Mouse (Mus musculus): ENCODE results near the gene Calr3.

Calr3 gene

DNA sequence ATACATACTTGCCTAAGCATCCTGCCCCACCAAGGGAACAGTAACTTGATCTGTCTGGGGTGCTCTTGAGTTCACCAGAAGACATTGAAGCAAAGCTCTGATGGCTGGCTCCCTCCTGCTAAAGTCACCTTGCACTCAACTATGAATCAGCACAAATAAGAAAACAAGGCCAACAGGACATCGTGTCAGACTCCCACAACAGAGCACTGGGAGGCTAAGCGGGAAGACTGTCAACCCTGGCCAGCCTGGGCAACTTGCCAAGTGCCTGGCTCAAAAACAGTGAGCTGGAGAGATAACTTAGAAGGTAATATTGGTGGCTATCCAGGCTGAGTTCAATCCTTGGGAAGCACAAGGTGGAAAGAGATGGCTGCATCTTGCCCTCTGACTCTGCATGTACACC, 8.7 kb downstream of the Calr3 start:
- DNase-seq, result peak; percentile 44

DNA sequence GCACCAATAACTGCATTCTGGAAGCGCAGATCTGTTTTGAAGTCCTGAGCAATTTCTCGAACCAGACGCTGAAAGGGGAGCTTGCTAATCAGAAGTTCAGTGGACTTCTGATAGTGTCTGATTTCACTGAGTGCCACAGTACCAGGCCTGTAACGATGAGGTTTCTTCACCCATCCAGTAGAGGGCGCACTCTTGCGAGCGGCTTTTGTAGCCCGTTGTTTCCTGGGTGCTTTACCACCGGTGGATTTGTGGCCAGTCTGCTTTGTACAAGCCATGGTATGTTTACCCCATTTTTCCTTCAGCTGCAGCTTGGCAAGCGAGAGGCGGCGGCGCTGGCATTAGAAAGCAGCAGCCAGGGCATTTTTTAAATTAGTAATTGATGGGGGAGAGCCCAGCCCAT, 14.0 kb downstream of the Calr3 start:
- DNase-seq, result no peak

DNA sequence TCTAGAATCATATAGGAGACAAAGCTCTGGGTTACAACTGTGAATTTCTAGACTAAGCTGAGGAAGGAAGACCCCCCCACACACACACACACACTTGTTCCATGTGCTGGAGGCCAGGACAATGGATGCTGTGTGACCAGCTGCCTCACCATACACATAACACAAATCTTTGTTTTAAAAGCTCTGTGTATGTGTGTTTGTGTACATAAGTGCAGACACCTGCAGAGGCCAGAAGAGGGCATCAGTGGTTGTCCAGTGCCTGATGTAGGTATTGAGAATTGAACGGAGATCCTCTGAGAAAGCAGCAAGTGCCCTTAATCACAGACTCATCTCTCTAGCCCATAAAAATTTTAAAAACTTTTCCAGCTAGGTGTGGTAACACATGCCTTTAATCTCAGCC, 20.7 kb downstream of the Calr3 start:
- DNase-seq, result no peak

DNA sequence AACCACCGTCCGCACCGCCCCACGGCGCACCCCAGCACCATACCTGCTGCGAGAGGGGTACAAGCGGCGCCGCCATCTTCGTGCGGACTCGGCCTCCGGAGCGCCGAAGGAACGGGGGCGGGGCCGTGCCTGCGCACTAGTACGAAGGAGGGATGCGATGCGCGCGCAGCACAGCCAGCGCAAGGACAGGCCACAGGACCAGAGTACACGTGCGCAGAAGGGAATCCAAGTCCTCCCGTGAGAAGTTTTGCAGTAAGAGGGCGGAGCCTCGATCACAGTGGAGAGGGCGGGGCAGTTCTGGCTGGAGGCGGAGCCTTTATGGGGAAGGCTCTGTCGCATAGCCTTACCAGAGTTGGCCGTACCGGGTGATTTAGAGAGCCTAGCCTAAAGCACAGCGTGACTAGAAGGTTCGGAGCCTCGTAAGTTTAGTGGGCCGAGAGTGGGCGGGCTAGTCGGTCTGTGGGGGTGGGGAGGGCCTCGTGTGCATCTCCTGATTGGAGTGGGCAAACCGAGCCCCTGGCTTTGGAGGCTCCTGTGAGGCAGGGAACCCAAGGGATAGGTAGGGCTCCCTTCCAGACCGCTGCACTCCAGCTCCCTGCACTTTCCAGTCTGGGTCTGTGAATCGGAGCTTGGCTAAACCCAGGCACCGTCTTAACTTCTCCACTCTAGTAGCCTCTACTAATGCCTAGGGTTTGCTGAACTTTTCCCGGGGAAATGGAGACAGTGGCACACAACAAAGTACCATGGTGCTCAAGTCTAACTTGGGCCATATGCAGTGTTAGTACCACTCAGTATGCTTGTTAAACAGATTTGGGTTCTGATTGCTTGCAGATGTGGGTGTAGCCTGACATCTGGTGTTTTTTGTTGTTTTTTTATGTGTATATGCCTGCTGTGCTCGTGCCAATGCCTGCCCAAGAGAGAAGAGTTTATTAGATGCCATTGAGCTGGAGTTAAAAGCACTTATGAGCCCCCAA, 22.0 kb downstream of the Calr3 start, which contains the start of gene Eps15l1:
Gene Eps15l1, minus strand, starts transcription at position 99 of the 974 bp plus-strand sequence.
- DNase-seq, result peak; percentile 100

DNA sequence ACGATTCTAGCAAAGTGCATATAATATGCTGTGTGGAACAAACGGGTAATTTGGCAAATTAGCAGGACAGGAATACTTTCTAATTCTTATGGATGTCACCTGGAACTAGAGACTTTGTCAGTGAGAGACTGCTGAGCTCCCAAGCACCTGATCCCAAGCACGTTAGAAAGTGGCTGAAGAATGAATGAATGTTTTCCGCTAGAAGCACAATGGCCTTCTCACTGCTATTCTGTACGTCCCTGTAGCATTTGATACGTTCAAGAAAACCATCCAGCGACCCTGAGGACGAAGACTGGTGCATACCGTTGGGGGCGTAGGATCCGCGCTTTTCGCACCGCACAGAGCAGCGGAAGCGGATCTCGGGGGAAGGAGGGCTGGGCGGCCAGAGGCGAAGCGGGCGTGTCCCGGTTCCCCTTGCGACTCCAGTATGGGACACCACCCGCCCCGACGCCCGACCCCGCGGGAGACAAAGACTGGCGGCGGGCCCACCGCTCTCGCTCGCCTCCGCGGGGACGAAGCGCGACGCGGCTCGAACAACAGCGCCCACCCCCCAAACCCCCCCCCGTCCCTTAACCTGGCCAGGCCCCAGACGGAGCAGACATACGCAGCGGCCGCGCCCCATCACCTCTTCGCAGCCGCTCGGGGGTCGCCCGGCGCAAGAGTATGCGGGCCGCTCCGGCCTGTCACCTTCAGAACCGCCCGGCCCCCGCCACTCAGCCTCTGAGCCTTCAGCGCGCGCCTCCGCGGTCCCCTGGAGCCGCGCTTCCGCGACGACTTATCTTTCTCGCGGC, 22.9 kb downstream of the Calr3 start:
- DNase-seq, result peak; percentile 35

DNA sequence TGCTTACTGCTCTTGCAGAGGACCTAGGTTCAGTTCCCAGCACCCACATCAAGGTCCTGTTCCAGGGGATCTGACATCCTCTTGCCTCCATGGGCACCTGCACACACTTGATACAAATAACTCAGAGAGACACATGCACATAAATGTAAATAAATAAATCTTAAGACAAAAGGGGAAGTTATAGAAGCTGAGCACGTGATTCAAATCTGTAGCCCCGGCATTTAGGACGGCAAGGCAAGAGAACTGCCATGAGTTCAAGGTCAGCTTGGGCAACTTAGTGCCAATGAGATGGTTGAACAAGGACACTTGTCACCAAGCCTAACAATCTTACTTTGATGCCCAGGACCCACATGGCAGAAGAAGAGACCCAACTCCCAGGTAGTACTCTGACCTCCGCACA, 25.6 kb downstream of the Calr3 start:
- no peak for DNase-seq

DNA sequence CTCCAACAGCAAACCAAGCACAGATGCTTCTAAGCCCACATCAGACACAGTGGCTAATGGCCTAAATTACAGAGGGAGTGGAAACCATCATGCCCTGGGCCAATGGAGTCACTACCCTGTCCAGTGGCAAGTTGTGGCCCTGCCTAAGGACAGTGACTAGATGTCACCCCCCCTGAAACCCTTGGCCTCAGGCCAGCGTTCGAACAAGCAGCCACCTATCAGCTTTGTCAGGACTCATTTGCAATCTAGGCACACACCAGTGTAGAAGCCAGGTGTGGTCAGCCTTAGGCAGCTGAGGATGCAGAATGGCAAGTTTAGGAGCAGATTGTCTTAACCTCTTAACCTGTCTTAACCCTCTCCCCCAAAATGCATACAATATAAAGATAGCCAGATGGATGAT, 28.4 kb downstream of the Calr3 start:
- no peak for DNase-seq

DNA sequence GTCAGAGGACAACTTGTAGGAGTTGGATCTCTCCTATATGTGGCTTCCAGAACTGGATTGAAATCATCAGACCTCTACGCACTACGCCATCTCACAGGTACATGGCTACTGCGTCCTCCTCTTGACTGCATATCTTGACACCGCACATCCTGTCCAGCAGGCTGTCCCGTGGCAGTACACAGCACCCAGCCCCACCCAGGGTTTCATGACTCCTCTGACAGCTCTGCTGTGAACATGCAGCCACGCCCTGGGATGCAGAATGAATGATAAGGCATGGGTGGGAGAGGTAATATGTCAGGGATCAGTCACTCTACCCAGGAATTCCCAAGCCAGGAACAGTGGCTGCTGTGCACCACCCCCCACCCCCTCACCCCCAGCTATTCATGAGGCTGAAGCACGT, 29.8 kb downstream of the Calr3 start:
- DNase-seq, result no peak

DNA sequence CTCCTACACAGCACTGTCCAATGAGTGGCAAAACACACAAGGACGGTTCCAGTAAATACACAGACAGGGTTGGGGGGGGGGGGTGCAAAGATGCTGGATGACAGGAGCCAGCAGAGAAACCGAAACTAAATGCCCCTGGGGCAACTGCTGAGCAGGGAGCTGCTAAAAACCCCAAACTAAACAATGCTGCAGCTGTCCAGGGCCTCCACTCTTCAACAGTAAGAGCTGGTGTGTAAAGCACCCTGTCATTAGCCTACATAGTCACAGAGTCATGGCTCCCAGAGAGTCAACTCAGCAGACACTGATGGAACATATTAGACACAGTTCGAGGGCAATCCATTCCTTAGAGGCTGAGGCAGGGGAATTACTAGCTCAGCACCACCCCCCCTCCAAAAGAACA, 34.2 kb downstream of the Calr3 start:
- DNase-seq, result no peak

DNA sequence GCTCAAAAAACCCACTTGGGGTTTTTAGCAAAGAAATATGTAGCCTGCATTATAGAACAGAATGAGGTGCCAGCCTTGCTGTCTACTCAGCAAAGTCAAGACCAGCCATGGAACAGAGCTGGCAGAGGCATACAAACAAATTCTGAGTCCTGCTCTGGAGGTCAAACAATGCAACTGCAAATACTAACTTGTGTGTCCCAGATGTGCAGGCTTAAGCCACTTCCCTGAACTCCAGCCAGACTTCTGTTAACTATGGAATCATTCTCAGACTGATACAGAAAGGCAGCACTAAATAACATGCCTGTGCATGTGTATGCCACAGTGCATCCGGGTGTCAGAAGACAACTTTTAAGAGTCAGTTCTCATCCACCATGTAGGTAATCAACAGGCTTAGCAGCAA, 35.8 kb downstream of the Calr3 start:
- DNase-seq, result no peak

DNA sequence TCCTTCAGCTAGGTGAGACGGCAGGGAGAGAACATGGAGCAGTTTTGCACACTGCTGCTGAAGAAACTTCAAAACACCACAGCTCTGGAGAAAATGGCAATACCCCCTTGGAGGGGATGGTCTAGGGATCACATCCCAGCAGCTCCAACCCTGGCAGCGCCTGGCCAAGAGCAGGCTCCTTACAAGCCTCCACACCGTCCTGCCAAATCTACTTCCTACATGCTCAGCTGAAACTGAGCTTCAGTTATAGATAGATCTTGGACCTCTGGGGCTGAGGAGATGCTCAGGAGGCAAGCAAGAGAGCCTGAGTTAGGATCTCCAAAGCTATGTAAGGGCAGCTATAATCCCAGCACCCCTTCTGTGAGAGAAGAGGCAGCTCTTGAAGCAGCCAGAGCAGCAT, 40.7 kb downstream of the Calr3 start:
- no peak for DNase-seq

DNA sequence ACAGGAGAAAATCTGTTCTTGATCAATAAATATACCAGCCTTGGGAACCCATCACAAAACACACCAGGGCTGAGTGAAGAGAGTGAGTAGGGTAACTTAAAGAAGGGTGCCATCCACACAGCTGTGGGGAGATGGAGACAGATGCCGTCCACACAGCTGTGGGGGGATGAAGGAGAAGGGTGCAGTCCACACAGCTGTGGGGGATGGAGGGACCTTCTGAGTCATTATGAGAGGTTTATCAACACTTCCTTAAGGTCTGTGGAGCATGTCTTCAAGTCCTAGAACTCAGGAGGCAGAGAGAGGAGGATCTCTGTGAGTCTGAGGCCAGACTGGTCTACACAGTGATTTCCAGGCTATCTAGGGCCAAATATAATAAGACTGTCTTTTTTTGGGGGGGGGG, 42.3 kb downstream of the Calr3 start:
- no peak for DNase-seq

DNA sequence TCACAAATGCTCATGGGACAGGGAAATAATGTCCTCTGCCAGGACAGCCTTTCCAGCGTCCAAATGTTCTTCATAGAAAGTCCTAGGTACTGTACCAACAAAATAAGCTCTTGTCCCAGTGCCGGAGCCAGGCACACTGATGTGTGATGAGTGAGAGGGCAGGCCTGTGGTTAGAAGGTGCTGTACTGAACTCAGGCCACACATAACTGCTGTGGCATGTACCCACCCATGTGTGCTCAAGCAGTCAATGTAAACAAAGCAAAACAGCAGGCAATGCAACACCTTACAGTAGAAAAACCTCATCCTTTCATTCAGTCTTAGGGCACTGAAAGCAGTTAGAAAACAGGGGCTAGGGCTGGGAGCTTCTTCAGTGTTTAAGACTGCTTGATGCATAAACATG, 57.9 kb downstream of the Calr3 start:
- DNase-seq, result no peak

DNA sequence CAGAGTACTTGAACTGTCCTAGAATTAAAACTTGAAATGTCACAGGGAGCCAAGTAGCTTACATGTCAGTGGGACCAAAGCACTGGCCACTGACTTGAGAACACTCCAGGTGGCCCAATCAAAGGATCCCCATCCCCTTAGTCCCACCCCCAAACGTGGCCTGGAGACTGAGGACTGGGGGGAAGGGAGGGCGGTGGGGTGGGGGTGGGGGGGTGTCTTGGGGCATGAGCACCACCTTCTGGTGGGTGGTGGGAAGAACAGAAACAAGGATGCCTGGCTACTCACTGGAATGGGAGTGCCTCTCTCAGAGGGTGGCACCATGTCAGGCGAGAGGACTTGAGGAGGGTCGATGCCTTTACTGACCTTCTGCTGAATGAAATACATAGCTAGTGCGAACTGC, 61.3 kb downstream of the Calr3 start:
- no peak for DNase-seq

DNA sequence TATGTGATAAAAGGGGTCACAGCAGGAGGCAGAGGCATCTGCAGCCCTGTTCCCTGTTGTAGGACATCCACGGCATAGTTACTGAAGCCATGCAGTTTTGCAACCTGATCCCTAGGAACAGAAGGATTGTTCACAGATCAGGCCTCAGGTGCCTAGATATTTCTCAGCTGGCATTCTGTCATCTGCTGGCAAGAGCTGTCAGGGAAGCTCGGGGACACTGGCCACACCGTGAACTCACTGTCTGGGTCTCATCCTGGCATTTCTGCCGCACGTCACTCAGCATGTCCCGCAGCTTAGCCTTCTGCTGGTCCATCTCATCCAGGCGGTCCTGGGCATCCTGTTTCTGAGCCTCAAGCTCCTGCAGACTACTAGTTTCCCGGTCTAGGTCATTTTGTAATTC, 63.0 kb downstream of the Calr3 start:
- DNase-seq, result no peak

DNA sequence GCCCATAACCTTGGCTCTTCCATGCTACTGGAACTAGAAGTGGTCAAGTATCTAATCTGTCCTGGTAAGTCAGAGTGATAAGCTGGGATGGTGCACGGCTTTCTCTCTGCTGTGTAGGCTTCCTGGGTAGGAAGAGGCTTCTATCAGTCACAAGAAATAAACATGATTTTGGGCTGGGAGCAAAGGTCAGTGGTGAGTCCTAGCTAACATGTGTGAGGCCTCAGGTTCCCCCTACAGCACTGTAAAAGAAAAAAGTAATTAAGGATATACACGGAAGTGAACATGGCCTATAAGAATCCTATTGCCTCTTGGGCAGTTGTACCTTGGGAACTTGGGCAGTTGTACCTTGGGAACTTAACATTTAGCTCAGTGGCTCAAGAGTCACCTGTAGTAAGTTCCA, 66.8 kb downstream of the Calr3 start:
- no peak for DNase-seq

DNA sequence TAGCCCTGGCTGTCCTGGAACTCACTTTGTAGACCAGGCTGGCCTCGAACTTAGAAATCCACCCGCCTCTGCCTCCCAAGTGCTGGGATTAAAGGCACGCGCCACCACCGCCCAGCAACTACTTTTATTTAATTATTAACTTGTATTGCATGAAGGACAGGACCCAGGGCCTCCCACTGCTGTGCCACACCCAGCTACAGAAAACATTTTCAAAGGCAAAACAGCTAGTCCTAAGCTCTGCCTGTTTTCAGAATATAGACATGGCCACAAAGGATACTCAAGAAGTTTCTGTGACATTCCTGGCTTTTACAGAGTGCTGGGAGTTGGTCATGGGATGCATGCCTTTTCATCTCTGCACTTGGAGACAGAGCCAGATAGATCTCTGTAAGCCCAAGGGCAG, 67.4 kb downstream of the Calr3 start:
- no peak for DNase-seq

DNA sequence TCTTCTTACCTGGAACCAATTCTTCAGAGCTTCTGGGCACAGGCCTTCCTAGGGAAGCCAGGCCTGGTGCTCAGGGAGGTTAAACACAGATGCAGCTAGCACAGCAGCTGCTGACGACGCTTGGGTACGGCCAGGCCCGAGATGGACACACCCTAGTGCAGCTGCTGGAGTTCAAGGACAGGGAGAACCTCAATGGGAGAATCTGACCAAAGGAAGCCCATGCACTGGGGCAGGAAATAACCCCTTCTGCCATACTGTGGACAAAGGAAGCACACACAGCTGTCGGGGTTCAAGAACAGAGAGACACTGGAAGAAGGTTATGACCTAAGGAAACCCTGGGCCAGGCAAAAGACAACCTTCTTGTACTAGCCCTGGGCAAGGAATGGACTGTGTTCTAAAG, 68.5 kb downstream of the Calr3 start:
- DNase-seq, result no peak
